Mouse (Mus musculus) spleen, adult 2 months (tissue): ENCODE measurements around the gene Fgf10. TPM values are rescaled to one million over a fixed set of nuclear protein-coding genes. Genes with fewer than 3 reads are reported as not detected.

ENCODE experiments used
- DNase-seq, 2 experiments: peaks; one replicate each; pipeline versions ENCODE4 v3.0.0 to v3.0.0-alpha.2; 2012 to 2021; ENCODE audit warnings: low spot score in 2 of 2, low read depth in 1 of 2
- H3K27ac ChIP-seq: fragments of 200-500 bp; 2 replicates; pipeline ENCODE4 v1.5.1; 2012; ENCODE audit warnings: low read length, inconsistent platforms; ENCODE audit not compliant: insufficient read depth
- H3K27me3 ChIP-seq: fragments of 200-500 bp; 2 replicates; pipeline ENCODE4 v1.6.1; 2012; ENCODE audit warnings: mild to moderate bottlenecking, moderate library complexity, low read length, inconsistent platforms; ENCODE audit not compliant: control insufficient read depth, insufficient read depth
- H3K36me3 ChIP-seq: fragments of 200-500 bp; 2 replicates; pipeline ENCODE4 v1.6.1; 2012; ENCODE audit warnings: mild to moderate bottlenecking, low read length, inconsistent platforms; ENCODE audit not compliant: control insufficient read depth, insufficient read depth
- H3K4me1 ChIP-seq: fragments of 200-500 bp; 2 replicates; pipeline ENCODE4 v1.6.1; 2011; ENCODE audit warnings: inconsistent platforms; ENCODE audit not compliant: control insufficient read depth, insufficient read depth, insufficient read length
- H3K4me3 ChIP-seq: fragments of 200-500 bp; 2 replicates; pipeline ENCODE4 v1.5.1; 2011; ENCODE audit warnings: mild to moderate bottlenecking, inconsistent platforms; ENCODE audit not compliant: insufficient read depth, insufficient read length; ENCODE audit errors: extremely low read depth
- CTCF ChIP-seq: fragments of 200-500 bp; IDR thresholded peaks from 2 replicates; pipeline ENCODE4 v1.5.1; 2011; ENCODE audit warnings: mild to moderate bottlenecking, inconsistent platforms; ENCODE audit not compliant: insufficient read depth, insufficient read length, insufficient replicate concordance; ENCODE audit errors: extremely low read depth
- POLR2A ChIP-seq: fragments of 200-500 bp; IDR thresholded peaks from 2 replicates; pipeline ENCODE4 v1.6.1; 2011; ENCODE audit warnings: low read depth, low read length, inconsistent platforms
- WGBS: fragments of 180-500 bp; shearing (Covaris S2); methylation state at CpG from one replicate; pipeline ENCODE4 v1.1.7; 2018; 5-methylcytosine and 5-hydroxymethylcytosine counted together
- polyA plus RNA-seq: library from polyadenylated mRNA; depleted of rRNA; stranded (reverse); fragments of >200 nt; gene quantifications from 2 replicates; pipeline ENCODE4 v1.2.3, GENCODE M21; 2012

The Fgf10 gene
- polyA plus RNA-seq, 1 experiment, result not detected

- Histone ChIP-seq H3K36me3 (no peaks in the 10 kb centered on the region), H3K27ac (no peak overlapping the region), H3K4me1 (no peaks in the 10 kb centered on the region), H3K4me3 (no peak overlapping the region), H3K27me3 (no peaks in the 10 kb centered on the region)
- WGBS, result 61% methylated on average over 4 of the region's 4 CpGs
- DNase-seq, result no peak
- no peak for TF ChIP-seq POLR2A
- TF ChIP-seq CTCF, result no peak
Observed at GRCm38 (mm10) chr13:118791753-118792152, 122.2 kb downstream of the Fgf10 start.

- Histone ChIP-seq H3K4me1 (no peaks in the 10 kb centered on the region), H3K27me3 (no peaks in the 10 kb centered on the region), H3K27ac (no peak overlapping the region), H3K4me3 (no peak overlapping the region), H3K36me3 (no peaks in the 10 kb centered on the region)
- 53% methylated on average over 4 of the region's 4 CpGs for WGBS
- DNase-seq, result no peak
- TF ChIP-seq POLR2A (no peak), CTCF (no peak)
Observed at GRCm38 (mm10) chr13:118792198-118792597, 122.6 kb downstream of the Fgf10 start.

- Histone ChIP-seq H3K4me1 (no peaks in the 10 kb centered on the region), H3K27me3 (no peaks in the 10 kb centered on the region), H3K36me3 (no peaks in the 10 kb centered on the region), H3K27ac (no peak overlapping the region), H3K4me3 (no peak overlapping the region)
- no peak for DNase-seq
- WGBS, result 85% methylated on average over 4 of the region's 4 CpGs
- TF ChIP-seq POLR2A, result no peak
- TF ChIP-seq CTCF, result no peak
Observed at GRCm38 (mm10) chr13:118800176-118800575, 130.6 kb downstream of the Fgf10 start.

- H3K27ac ChIP-seq, result no peak overlapping the region
- H3K4me1 ChIP-seq, result no peaks in the 10 kb centered on the region
- no peaks in the 10 kb centered on the region for H3K36me3 ChIP-seq
- TF ChIP-seq POLR2A (no peak), CTCF (no peak)
- 89% methylated on average over 3 of the region's 3 CpGs for WGBS
- no peak for DNase-seq
- no peak overlapping the region for H3K4me3 ChIP-seq
- no peaks in the 10 kb centered on the region for H3K27me3 ChIP-seq
Observed at GRCm38 (mm10) chr13:118806662-118807061, 137.1 kb downstream of the Fgf10 start.

- no peaks in the 10 kb centered on the region for H3K4me1 ChIP-seq
Observed at GRCm38 (mm10) chr13:118819785-118820184, 150.2 kb downstream of the Fgf10 start.

GRCm38 (mm10) chr13:118823113-118823512, 153.5 kb downstream of the Fgf10 start:
- no peak for DNase-seq
- no peaks in the 10 kb centered on the region for H3K36me3 ChIP-seq
- no peaks in the 10 kb centered on the region for H3K4me1 ChIP-seq
- no peak overlapping the region for H3K4me3 ChIP-seq
- no peak for TF ChIP-seq CTCF
- WGBS, result 66% methylated on average over 2 of the region's 2 CpGs
- H3K27ac ChIP-seq, result no peak overlapping the region
- H3K27me3 ChIP-seq, result no peaks in the 10 kb centered on the region

More at GRCm38 (mm10) chr13:118819785-118820184, 150.2 kb downstream of the Fgf10 start:
- Histone ChIP-seq H3K4me3 (no peak overlapping the region), H3K36me3 (no peaks in the 10 kb centered on the region), H3K27me3 (no peaks in the 10 kb centered on the region), H3K27ac (no peak overlapping the region)
- 76% methylated on average over 6 of the region's 6 CpGs for WGBS
- TF ChIP-seq CTCF (no peak), POLR2A (no peak)
- no peak for DNase-seq

- Histone ChIP-seq H3K27ac (no peak overlapping the region), H3K4me3 (no peak overlapping the region), H3K36me3 (no peaks in the 10 kb centered on the region), H3K27me3 (no peaks in the 10 kb centered on the region), H3K4me1 (no peaks in the 10 kb centered on the region)
- no peak for DNase-seq
- TF ChIP-seq CTCF (no peak), POLR2A (no peak)
- WGBS, result 80% methylated on average over 4 of the region's 4 CpGs
Observed at GRCm38 (mm10) chr13:118825102-118825501, 155.5 kb downstream of the Fgf10 start.

GRCm38 (mm10) chr13:118828604-118829381, 159.2 kb downstream of the Fgf10 start:
- 85% methylated on average over 10 of the region's 10 CpGs for WGBS

More at GRCm38 (mm10) chr13:118828604-118829381, 159.2 kb downstream of the Fgf10 start:
- no peak for DNase-seq
- H3K4me3 ChIP-seq, result no peak overlapping the region
- TF ChIP-seq CTCF (no peak), POLR2A (no peak)
- H3K27ac ChIP-seq, result no peak overlapping the region
- H3K4me1 ChIP-seq, result no peaks in the 10 kb centered on the region
- H3K36me3 ChIP-seq, result no peaks in the 10 kb centered on the region
- H3K27me3 ChIP-seq, result no peaks in the 10 kb centered on the region
